Mouse (Mus musculus): ENCODE results near the gene Stmn1.

- TF ChIP-seq POLR2A (IDR thresholded peaks at IDR 0.05; ENCODE audit: borderline replicate concordance, low read depth, low read length) (no peak), CTCF (IDR thresholded peaks at IDR 0.05; ENCODE audit: low read depth, low read length) (no peak)
These were observed 48.9 kb downstream of the Stmn1 start for GRCm38 (mm10) chr4:134516981-134517380.

Data from bone marrow macrophage, adult 2 months (primary cell).